Mouse (Mus musculus): ENCODE data around the gene Trim65. TPM values are rescaled to one million over a fixed set of nuclear protein-coding genes. Genes with fewer than 3 reads are reported as not detected.

Trim65 gene
- total and polyA plus RNA-seq, 3 experiments, result 0.66 to 2.0 (median 1.4) TPM

DNA sequence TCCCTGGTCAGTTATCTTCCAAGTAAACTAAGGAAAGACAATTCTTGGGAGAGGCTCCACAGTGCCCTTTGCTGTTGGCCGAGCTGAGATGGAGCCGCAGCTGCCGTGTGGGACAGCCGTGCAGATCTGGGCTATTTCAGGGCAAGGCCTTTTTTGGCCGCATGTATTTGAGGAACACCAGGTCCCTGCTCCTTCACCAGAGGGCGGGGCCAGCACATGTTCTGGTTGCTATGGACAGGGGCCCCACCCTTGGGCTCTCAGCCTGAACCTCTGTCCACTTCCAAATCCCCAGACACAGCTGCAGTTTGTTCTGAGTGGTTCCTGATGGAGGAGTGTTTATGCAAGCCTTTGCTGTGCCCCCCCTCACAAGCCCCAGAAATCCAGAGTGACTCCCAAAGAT is 30.5 kb downstream of the Trim65 start:
- H3K79me2 ChIP-seq (replicated peaks; ENCODE audit: control insufficient read depth, extremely low read depth, insufficient read depth, poor library complexity, severe bottlenecking), result no peaks in the 10 kb centered on the region
- DNase-seq (ENCODE audit: extremely low read depth), result no peak
- in situ Hi-C loops (cut with MboI; ENCODE audit: low pct_ligation_motif_present, low pct_unique_long_range_greater_than_20kb, low sequenced_read_pairs) (no loop called here), dilution Hi-C loops (cut with MboI; ENCODE audit: extremely low pct_ligation_motif_present, extremely low pct_unique_long_range_greater_than_20kb, low sequenced_read_pairs) (no loop called here)
- H3K36me3 ChIP-seq (replicated peaks in 1 of 2; ENCODE audit: control insufficient read depth in 1 of 2, insufficient read depth in 1 of 2, low read length in 1 of 2), result no peaks in the 10 kb centered on the region
- H3K4me3 ChIP-seq (replicated peaks in 1 of 3; ENCODE audit: low read depth in 2 of 3, low read length in 2 of 3, poor library complexity in 1 of 3), result no peak overlapping the region
- peaks cover 5% of the 10 kb centered on the region for H3K9me3 ChIP-seq (replicated peaks; ENCODE audit: low read length)
- no peak overlapping the region for H3K27ac ChIP-seq (ENCODE audit: insufficient read depth, low read depth)
- TF ChIP-seq ETS1 (conservative IDR thresholded peaks at IDR 0.05; ENCODE audit: low read depth, low read length), result no peak
- no peak for TF ChIP-seq MYC (IDR thresholded peaks at IDR 0.05; ENCODE audit: low read depth, low read length)
- TF ChIP-seq JUND (conservative IDR thresholded peaks at IDR 0.05; ENCODE audit: low read depth, low read length), result no peak
- no peak for TF ChIP-seq CHD2 (IDR thresholded peaks at IDR 0.05; ENCODE audit: low read length)
- no peak for TF ChIP-seq UBTF (IDR thresholded peaks at IDR 0.05; ENCODE audit: low read depth, low read length)
- TF ChIP-seq ZMIZ1 (IDR thresholded peaks at IDR 0.05; ENCODE audit: low read depth, low read length), result no peak
- TF ChIP-seq EP300 (IDR thresholded peaks at IDR 0.05; ENCODE audit: low read length), result no peak
- no peak for TF ChIP-seq TCF12 (IDR thresholded peaks at IDR 0.05; ENCODE audit: low read depth, low read length)
- TF ChIP-seq USF2 (conservative IDR thresholded peaks at IDR 0.05; ENCODE audit: low read depth, low read length), result no peak
- no peak for TF ChIP-seq RCOR1 (conservative IDR thresholded peaks at IDR 0.05; ENCODE audit: low read depth, low read length)
- no peak for TF ChIP-seq E2F4 (IDR thresholded peaks at IDR 0.05; ENCODE audit: insufficient replicate concordance, low read depth, low read length)
- TF ChIP-seq ZC3H11A (IDR thresholded peaks at IDR 0.05; ENCODE audit: low read depth, low read length), result no peak
- TF ChIP-seq MXI1 (IDR thresholded peaks at IDR 0.05; ENCODE audit: low read depth, low read length), result no peak
- no peak for TF ChIP-seq ZNF384 (IDR thresholded peaks at IDR 0.05; ENCODE audit: low read depth, low read length)
- TF ChIP-seq MAX (IDR thresholded peaks at IDR 0.05; ENCODE audit: low read length), result no peak
- H3K4me1 ChIP-seq (ENCODE audit: control insufficient read depth in 1 of 2, insufficient read depth in 2 of 2), result peaks cover 8 to 14% of the 10 kb centered on the region in 2 experiments
- H3K4me2 ChIP-seq (ENCODE audit: insufficient read depth, low read depth, poor library complexity, severe bottlenecking), result no peak overlapping the region
- H3K27me3 ChIP-seq (replicated peaks), result peaks cover 4% of the 10 kb centered on the region
- H3K9ac ChIP-seq (ENCODE audit: insufficient read depth, low read depth), result no peak overlapping the region

DNA sequence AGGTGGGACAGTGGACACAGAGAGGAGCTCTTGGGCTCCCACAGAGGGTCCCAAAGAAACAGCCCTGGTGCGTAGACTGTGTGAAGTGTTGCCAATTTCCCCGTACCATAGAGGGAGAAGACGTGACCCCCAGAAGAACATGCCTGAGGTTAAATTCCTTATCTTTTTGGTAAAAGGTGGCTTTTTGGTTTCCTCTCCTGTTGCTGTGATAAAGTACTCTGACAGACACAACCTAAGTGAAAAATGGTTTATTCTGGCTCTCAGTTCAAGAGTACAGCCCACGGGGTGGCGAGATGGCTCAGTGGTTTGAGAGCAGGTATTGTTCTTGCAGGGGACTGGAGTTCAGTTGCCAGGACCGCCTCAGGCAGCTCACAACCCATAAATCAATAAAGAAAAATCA is 31.5 kb downstream of the Trim65 start:
- no peaks in the 10 kb centered on the region for H3K36me3 ChIP-seq (replicated peaks in 1 of 2; ENCODE audit: control insufficient read depth in 1 of 2, insufficient read depth in 1 of 2, low read length in 1 of 2)
- H3K27me3 ChIP-seq (replicated peaks), result peaks cover 4% of the 10 kb centered on the region
- peaks cover 6 to 12% of the 10 kb centered on the region in 2 experiments for H3K4me1 ChIP-seq (ENCODE audit: control insufficient read depth in 1 of 2, insufficient read depth in 2 of 2)
- H3K79me2 ChIP-seq (replicated peaks; ENCODE audit: control insufficient read depth, extremely low read depth, insufficient read depth, poor library complexity, severe bottlenecking), result no peaks in the 10 kb centered on the region
- H3K4me2 ChIP-seq (ENCODE audit: insufficient read depth, low read depth, poor library complexity, severe bottlenecking), result no peak overlapping the region
- dilution Hi-C loops (cut with MboI; ENCODE audit: extremely low pct_ligation_motif_present, extremely low pct_unique_long_range_greater_than_20kb, low sequenced_read_pairs), result no loop called here
- no peak overlapping the region for H3K9ac ChIP-seq (ENCODE audit: insufficient read depth, low read depth)
- H3K9me3 ChIP-seq (replicated peaks; ENCODE audit: low read length), result peaks cover 5% of the 10 kb centered on the region
- no peak overlapping the region for H3K27ac ChIP-seq (ENCODE audit: insufficient read depth, low read depth)
- TF ChIP-seq MAX (IDR thresholded peaks at IDR 0.05; ENCODE audit: low read length) (no peak), MYC (IDR thresholded peaks at IDR 0.05; ENCODE audit: low read depth, low read length) (no peak), E2F4 (IDR thresholded peaks at IDR 0.05; ENCODE audit: insufficient replicate concordance, low read depth, low read length) (no peak), SMC3 (IDR thresholded peaks at IDR 0.05; ENCODE audit: low read depth, low read length) (no peak), NELFE (IDR thresholded peaks at IDR 0.05; ENCODE audit: low read depth, low read length) (no peak), JUND (conservative IDR thresholded peaks at IDR 0.05; ENCODE audit: low read depth, low read length) (no peak), MEF2A (IDR thresholded peaks at IDR 0.05; ENCODE audit: borderline replicate concordance, low read depth, low read length) (no peak), UBTF (IDR thresholded peaks at IDR 0.05; ENCODE audit: low read depth, low read length) (no peak), SIN3A (IDR thresholded peaks at IDR 0.05; ENCODE audit: low read length) (no peak), GABPA (IDR thresholded peaks at IDR 0.05; ENCODE audit: insufficient replicate concordance, low read depth, low read length) (no peak), CHD1 (IDR thresholded peaks at IDR 0.05; ENCODE audit: low read depth, low read length) (no peak), ZC3H11A (IDR thresholded peaks at IDR 0.05; ENCODE audit: low read depth, low read length) (no peak), BHLHE40 (IDR thresholded peaks at IDR 0.05; ENCODE audit: low read depth, low read length) (no peak), RCOR1 (conservative IDR thresholded peaks at IDR 0.05; ENCODE audit: low read depth, low read length) (no peak), ZKSCAN1 (IDR thresholded peaks at IDR 0.05; ENCODE audit: borderline replicate concordance, low read depth, low read length) (no peak), ELF1 (IDR thresholded peaks at IDR 0.05; ENCODE audit: low read depth, low read length) (no peak)
- H3K4me3 ChIP-seq (replicated peaks in 1 of 3; ENCODE audit: low read depth in 2 of 3, low read length in 2 of 3, poor library complexity in 1 of 3), result no peak overlapping the region
- DNase-seq (ENCODE audit: extremely low read depth), result no peak
- in situ Hi-C loops (cut with MboI; ENCODE audit: low pct_ligation_motif_present, low pct_unique_long_range_greater_than_20kb, low sequenced_read_pairs), result no loop called here
